Mouse (Mus musculus): ENCODE data around the gene Fgfrl1.

- no peak for TF ChIP-seq ZC3H11A (IDR thresholded peaks at IDR 0.05; ENCODE audit: borderline replicate concordance, low read depth, low read length)
- TF ChIP-seq CHD2 (IDR thresholded peaks at IDR 0.05; ENCODE audit: low read depth, low read length): no peak
- TF ChIP-seq MAFK (IDR thresholded peaks at IDR 0.05; ENCODE audit: insufficient read depth, low read depth, low read length): no peak
- TF ChIP-seq ZNF384 (IDR thresholded peaks at IDR 0.05; ENCODE audit: low read depth, low read length): no peak
- TF ChIP-seq HCFC1 (IDR thresholded peaks at IDR 0.05; ENCODE audit: borderline replicate concordance, insufficient read depth, low read length): no peak
Measured at GRCm38 (mm10) chr5:108677605-108678295, 14.4 kb upstream of the Fgfrl1 start.

Data from ES-E14 (cell line).